Mouse (Mus musculus): ENCODE data around the gene Ms4a6c. TPM values are rescaled to one million over a fixed set of nuclear protein-coding genes. Genes with fewer than 3 reads are reported as not detected.
"Not testable (repeated sequence)": the region's sequence is repeated elsewhere in the genome, so short reads cannot be mapped to it uniquely, and the experiment has no call there.

The Ms4a6c gene
- 2.4 and 3.7 TPM in 2 replicates for polyA plus RNA-seq (2016; fragmentation: Nextera tagmentation; extraction: Ambion mirVana)

DNA sequence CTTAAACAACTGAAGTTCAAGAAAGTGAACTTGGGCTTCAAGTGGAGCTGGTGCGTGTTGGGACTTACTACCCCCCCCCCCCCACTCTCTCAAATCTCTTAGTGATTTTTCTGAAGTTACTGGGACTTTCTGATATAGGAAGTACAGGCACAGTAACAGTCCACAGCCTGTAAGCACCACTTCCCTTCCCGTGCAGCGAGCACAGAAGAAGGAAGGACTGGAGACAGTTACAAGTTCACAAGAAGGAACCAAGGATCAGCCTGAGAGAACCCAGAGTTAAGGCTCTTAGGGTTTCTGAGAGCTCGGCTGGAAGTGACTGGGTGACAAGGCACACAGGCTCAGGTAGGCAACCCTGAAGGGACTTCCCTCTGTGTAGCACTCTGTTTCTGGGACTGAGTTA, at the start of gene Ms4a6c:
Ms4a6c (plus strand) TSS at position 152 of the 400 bp plus-strand sequence.
- H3K27me3 ChIP-seq; H3K9me3 ChIP-seq; H3K4me2 ChIP-seq (replicated peaks); ATAC-seq (ENCODE audit: insufficient number of reproducible peaks, insufficient read depth, low FRiP score, low TSS enrichment); H3K4me1 ChIP-seq; H3K4me3 ChIP-seq; H3K36me3 ChIP-seq; H3K27ac ChIP-seq; H3K9ac ChIP-seq: not testable (repeated sequence)
- WGBS, result 86% methylated on average over 4 of the region's 4 CpGs

DNA sequence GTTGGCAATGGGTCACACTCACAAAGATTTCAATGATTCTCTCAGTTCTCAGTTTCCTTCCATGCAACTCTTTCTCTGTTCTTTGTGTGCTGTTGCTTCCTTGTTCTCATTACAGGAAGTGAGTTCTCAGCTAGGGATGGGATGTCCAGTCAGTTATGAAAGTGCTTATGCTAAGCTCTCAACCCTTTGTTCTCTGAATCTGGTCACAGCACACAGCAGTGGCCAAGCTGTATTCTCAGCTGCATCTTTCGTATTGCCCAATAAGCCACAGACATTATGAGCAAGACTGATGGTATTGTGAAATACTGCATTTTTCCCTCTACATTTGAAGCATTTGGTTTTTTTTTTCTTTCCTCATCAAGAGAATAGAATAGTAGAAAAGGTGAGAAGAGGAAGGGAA, 38.0 kb upstream of the Ms4a6c start:
- not testable (repeated sequence) for H3K36me3 ChIP-seq; H3K9ac ChIP-seq; H3K27ac ChIP-seq; H3K4me1 ChIP-seq; H3K4me2 ChIP-seq (replicated peaks); H3K9me3 ChIP-seq; H3K27me3 ChIP-seq; ATAC-seq (ENCODE audit: insufficient number of reproducible peaks, insufficient read depth, low FRiP score, low TSS enrichment); H3K4me3 ChIP-seq
- 87% methylated on average over 1 of the region's 1 CpGs for WGBS

DNA sequence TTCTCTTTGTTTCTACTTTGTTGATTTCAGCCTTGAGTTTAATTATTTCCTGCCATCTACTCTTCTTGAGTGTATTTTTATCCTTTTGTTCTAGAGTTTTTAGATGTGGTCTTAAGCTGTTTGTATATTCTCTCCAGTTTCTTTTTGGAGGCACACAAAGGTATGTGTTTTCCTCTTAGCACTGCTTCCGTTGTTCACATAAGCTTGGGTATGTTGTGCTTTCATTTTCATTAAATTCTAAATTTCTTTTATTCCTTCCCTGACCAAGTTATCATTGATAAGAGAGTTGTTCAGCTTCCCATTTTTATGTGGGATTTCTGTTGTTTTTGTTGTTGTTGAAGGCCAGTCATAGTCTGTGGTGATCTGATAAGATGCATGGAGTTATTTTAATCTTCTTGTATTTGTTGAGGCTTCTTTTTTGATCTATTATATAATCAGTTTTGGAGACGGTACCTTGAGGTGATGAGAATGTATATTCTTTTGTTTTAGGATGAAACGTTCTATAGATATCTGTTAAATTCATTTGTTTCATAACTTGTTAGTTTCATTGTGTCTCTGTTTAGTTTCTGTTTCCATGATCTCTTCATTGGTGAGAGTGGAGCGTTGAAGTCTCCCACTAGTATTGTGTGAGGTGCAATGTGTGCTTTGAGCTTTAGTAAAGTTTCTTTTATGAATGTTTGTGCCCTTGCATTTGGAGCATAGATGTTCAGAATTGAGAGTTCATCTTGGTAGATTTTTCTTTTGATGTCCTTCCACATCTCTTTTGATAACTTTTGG, 33.9 kb upstream of the Ms4a6c start:
- Histone ChIP-seq H3K27ac (no peak overlapping the region), H3K4me3 (no peak overlapping the region), H3K36me3 (no peaks in the 10 kb centered on the region), H3K4me2 (replicated peaks) (no peak overlapping the region), H3K9ac (no peak overlapping the region), H3K9me3 (no peaks in the 10 kb centered on the region), H3K27me3 (no peaks in the 10 kb centered on the region), H3K4me1 (no peaks in the 10 kb centered on the region)
- no peak for ATAC-seq (ENCODE audit: insufficient number of reproducible peaks, insufficient read depth, low FRiP score, low TSS enrichment)
- WGBS, result 82% methylated on average over 4 of the region's 4 CpGs

DNA sequence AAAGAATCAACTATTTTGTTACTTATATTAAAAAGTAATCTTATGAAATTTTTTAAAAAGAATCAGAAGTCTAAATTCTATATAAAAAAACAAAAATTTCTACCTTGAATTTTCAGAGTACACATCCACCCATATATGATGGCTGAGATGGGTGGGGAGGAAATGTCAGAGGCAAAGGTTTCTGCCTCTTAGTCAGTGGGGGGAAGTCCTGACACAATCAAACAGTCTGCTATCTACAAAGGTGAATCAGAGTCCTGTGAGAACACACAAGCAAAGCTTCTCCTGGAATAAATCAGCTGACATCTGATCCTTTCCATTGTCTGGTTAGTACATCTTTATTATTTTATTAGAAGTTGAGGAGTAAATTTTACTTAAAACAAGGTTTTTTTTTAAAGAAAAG, 25.8 kb upstream of the Ms4a6c start, which contains the start of gene Ms4a4b:
Ms4a4b (plus strand) TSS at position 216 of the 400 bp plus-strand sequence.
- no peak within 1 kb of the TSS for H3K9ac ChIP-seq
- H3K4me1 ChIP-seq, result no peaks in the 10 kb centered on the region
- no peak within 1 kb of the TSS for H3K4me2 ChIP-seq (replicated peaks)
- H3K4me3 ChIP-seq, result no peak within 1 kb of the TSS
- H3K27ac ChIP-seq, result no peak within 1 kb of the TSS
- ATAC-seq (ENCODE audit: insufficient number of reproducible peaks, insufficient read depth, low FRiP score, low TSS enrichment), result no peak
- no peaks in the 10 kb centered on the region for H3K27me3 ChIP-seq
- H3K36me3 ChIP-seq, result no peaks in the 10 kb centered on the region
- H3K9me3 ChIP-seq, result no peaks in the 10 kb centered on the region

DNA sequence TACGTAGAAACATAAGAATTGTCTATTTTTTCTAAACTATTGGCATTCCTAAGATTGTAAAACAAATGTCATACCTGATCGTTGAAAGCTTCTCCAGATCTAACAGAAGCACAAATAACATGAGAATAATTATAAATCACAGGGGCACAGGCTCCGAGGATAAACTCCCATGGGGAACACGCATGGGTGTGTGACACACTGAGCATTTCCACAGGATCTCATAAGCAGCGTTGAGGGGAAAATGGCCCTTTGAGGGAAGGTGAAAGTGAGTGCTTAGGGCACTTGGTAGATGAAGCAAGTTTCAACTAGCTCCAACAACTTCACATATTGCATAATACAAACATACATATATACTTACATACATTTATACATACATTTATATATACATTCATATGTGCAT, 25.2 kb upstream of the Ms4a6c start:
- H3K9ac ChIP-seq, result no peak overlapping the region
- H3K9me3 ChIP-seq, result no peaks in the 10 kb centered on the region
- no peaks in the 10 kb centered on the region for H3K36me3 ChIP-seq
- no peak overlapping the region for H3K4me2 ChIP-seq (replicated peaks)
- ATAC-seq (ENCODE audit: insufficient number of reproducible peaks, insufficient read depth, low FRiP score, low TSS enrichment), result no peak
- no peak overlapping the region for H3K27ac ChIP-seq
- H3K27me3 ChIP-seq, result no peaks in the 10 kb centered on the region
- H3K4me1 ChIP-seq, result no peaks in the 10 kb centered on the region
- 79% methylated on average over 5 of the region's 5 CpGs for WGBS
- H3K4me3 ChIP-seq, result no peak overlapping the region

DNA sequence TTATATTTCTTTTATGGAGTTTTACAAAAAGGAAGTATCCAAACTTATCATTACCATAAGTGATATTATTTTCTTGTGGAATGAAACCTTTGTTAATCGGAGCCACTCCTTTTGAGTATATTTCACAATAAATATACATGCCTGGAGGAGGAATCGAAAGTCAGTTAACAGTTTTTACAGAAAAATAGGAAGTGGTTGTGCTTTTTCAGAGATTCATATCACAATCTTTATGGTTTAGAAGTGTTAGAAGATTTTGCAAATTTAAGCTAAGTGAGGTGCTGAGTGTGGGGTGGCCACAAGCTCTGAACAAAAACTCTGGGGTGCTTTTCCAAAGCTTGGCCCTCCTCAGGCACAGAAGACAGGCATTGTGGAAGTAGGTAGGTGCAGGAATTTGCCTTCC, 21.9 kb upstream of the Ms4a6c start:
- ATAC-seq (ENCODE audit: insufficient number of reproducible peaks, insufficient read depth, low FRiP score, low TSS enrichment), result no peak

DNA sequence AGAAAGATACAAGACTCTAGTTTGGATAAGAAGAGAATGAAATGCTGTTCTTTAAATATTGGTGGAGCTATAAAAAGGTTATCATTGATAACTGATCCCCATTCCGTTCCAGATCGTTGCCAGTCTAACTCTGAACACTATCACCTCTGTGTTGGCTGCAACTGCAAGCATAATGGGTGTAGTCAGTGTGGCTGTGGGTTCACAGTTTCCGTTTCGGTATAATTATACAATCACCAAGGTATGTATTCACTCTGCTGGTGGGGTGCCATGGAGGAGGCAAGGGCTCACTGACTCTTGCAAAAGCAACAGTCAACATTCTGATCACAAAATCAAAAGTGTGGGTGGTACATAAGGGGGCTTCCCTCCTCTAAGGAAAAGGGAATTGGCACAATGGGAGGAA, 10.1 kb upstream of the Ms4a6c start:
- H3K4me3 ChIP-seq; H3K4me1 ChIP-seq; H3K4me2 ChIP-seq (replicated peaks); ATAC-seq (ENCODE audit: insufficient number of reproducible peaks, insufficient read depth, low FRiP score, low TSS enrichment); H3K9me3 ChIP-seq; H3K27me3 ChIP-seq; H3K9ac ChIP-seq; H3K27ac ChIP-seq; H3K36me3 ChIP-seq: not testable (repeated sequence)
- WGBS, result 77% methylated on average over 4 of the region's 4 CpGs

More for the DNA sequence above, 21.9 kb upstream of the Ms4a6c start:
- Histone ChIP-seq H3K36me3 (no peaks in the 10 kb centered on the region), H3K27ac (no peak overlapping the region), H3K4me3 (no peak overlapping the region), H3K9ac (no peak overlapping the region), H3K9me3 (no peaks in the 10 kb centered on the region), H3K27me3 (no peaks in the 10 kb centered on the region), H3K4me1 (no peaks in the 10 kb centered on the region), H3K4me2 (replicated peaks) (no peak overlapping the region)
- 85% methylated on average over 2 of the region's 2 CpGs for WGBS

DNA sequence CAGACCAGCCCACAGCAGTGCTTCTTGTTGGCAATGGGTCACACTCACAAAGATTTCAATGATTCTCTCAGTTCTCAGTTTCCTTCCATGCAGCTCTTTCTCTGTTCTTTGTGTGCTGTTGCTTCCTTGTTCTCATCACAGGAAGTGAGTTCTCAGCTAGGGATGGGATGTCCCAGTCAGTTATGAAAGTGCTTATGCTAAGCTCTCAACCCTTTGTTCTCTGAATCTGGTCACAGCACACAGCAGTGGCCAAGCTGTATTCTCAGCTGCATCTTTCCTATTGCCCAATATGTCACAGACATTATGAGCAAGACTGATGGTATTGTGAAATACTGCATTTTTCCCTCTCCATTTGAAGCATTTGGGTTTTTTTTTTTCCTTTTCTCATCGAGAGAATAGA, 4.4 kb upstream of the Ms4a6c start:
- not testable (repeated sequence) for H3K9me3 ChIP-seq; H3K27me3 ChIP-seq; H3K27ac ChIP-seq; H3K9ac ChIP-seq; H3K4me1 ChIP-seq; H3K4me3 ChIP-seq; ATAC-seq (ENCODE audit: insufficient number of reproducible peaks, insufficient read depth, low FRiP score, low TSS enrichment); H3K4me2 ChIP-seq (replicated peaks); H3K36me3 ChIP-seq
- WGBS, result 50% methylated on average over 1 of the region's 1 CpGs

DNA sequence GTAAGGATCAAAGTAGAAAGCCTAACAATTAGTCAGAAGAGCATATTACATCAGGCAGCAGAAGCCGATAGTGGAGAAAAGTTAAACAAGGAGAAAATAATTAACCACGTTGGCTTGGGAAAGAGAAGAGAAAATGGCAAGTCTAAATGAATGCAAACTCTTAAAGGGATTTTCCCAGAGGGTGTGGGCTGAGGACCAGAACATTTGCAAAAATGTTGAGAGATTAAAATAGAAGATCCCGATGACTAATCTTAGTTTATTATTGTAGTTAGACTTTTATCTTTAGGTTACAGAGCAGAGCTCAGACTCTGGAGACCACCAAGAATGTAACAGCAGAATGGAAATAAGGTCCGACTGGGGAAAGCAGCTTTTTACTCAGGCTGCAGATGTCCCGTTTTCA, 2.7 kb upstream of the Ms4a6c start:
- ATAC-seq (ENCODE audit: insufficient number of reproducible peaks, insufficient read depth, low FRiP score, low TSS enrichment), result no peak
- H3K36me3 ChIP-seq, result no peaks in the 10 kb centered on the region
- H3K9ac ChIP-seq, result no peak overlapping the region
- H3K4me1 ChIP-seq, result no peaks in the 10 kb centered on the region
- H3K4me3 ChIP-seq, result no peak overlapping the region
- WGBS, result 73% methylated on average over 5 of the region's 5 CpGs
- no peaks in the 10 kb centered on the region for H3K9me3 ChIP-seq
- no peak overlapping the region for H3K4me2 ChIP-seq (replicated peaks)
- H3K27me3 ChIP-seq, result no peaks in the 10 kb centered on the region
- no peak overlapping the region for H3K27ac ChIP-seq

DNA sequence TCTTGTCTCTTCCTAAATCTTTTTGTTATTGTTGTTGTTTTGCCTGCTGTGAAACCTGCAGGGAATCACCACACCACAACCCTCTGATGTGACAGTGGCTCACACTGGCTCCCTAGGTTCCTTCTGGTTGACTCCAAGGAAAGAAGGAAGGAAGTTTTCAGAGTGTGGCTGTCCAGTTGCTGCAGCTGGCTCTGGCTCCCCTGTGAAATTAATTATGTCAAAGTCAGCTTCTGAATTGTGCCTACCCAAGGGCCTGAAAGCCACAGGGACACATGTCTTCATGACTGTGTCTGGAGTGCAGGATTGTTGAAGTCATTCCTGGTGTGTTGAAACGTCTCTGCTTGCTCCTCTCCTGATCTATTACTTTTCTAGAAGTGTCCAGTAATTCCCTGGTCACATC, 805 bp upstream of the Ms4a6c start:
- H3K27me3 ChIP-seq; H3K4me2 ChIP-seq (replicated peaks); H3K9me3 ChIP-seq; ATAC-seq (ENCODE audit: insufficient number of reproducible peaks, insufficient read depth, low FRiP score, low TSS enrichment); H3K9ac ChIP-seq; H3K4me3 ChIP-seq; H3K27ac ChIP-seq; H3K36me3 ChIP-seq; H3K4me1 ChIP-seq: not testable (repeated sequence)
- WGBS, result 57% methylated on average over 1 of the region's 1 CpGs

DNA sequence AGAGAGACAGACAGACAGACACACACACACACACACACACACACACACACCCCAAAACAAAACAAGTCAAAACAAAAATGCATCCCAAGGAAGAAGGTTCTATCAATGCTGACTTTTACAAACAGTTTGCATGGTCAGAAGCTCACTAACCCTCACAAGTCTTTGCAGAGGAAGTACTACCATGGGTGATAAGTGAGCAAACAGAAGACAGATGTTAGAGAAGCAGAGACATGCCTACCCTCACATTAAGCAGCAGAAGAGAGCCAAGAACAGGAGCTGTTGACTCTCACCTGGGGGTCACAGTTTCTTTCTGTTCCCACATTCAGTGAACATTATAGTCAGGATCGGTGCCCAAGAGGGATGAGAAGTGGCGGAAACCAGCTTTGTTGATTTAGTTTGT, 10.5 kb downstream of the Ms4a6c start:
- no peaks in the 10 kb centered on the region for H3K9me3 ChIP-seq
- no peaks in the 10 kb centered on the region for H3K36me3 ChIP-seq
- no peak for ATAC-seq (ENCODE audit: insufficient number of reproducible peaks, insufficient read depth, low FRiP score, low TSS enrichment)
- 87% methylated on average over 2 of the region's 2 CpGs for WGBS
- no peak overlapping the region for H3K4me2 ChIP-seq (replicated peaks)
- no peak overlapping the region for H3K9ac ChIP-seq
- H3K27ac ChIP-seq, result no peak overlapping the region
- no peak overlapping the region for H3K4me3 ChIP-seq
- no peaks in the 10 kb centered on the region for H3K4me1 ChIP-seq
- no peaks in the 10 kb centered on the region for H3K27me3 ChIP-seq

DNA sequence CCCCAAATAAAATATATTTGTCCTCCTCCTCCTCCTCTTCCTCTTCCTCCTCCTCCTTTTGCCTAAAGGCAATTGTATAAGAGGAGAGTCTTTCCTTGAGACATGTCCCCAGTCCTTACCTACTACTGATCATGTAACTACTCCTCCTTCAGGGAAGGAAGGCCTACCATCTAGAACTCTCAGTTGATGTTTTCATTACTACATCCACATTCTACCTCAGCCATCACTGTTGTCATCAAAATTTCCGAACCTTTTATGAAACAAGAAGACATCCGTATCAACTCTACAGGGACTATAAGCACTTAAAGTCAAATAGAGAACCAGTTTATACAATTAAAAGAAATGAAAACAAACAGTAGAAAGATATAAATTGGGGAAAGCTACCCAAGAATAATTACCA, 13.5 kb downstream of the Ms4a6c start:
- Histone ChIP-seq H3K27ac (no peak overlapping the region), H3K4me1 (no peaks in the 10 kb centered on the region), H3K4me3 (no peak overlapping the region), H3K9me3 (no peaks in the 10 kb centered on the region), H3K36me3 (no peaks in the 10 kb centered on the region), H3K27me3 (no peaks in the 10 kb centered on the region), H3K4me2 (replicated peaks) (no peak overlapping the region), H3K9ac (no peak overlapping the region)
- WGBS, result 89% methylated on average over 2 of the region's 2 CpGs
- ATAC-seq (ENCODE audit: insufficient number of reproducible peaks, insufficient read depth, low FRiP score, low TSS enrichment), result no peak
